Mouse (Mus musculus): ENCODE results near the gene Alpl. TPM values are rescaled to one million over a fixed set of nuclear protein-coding genes. Genes with fewer than 3 reads are reported as not detected.
A peak's percentile ranks its signal among the peaks of the same experiment; 100 is the strongest.

The Alpl gene
- total RNA-seq, 2 experiments from 2014 or later, result 4.4 to 55.1 TPM

DNA sequence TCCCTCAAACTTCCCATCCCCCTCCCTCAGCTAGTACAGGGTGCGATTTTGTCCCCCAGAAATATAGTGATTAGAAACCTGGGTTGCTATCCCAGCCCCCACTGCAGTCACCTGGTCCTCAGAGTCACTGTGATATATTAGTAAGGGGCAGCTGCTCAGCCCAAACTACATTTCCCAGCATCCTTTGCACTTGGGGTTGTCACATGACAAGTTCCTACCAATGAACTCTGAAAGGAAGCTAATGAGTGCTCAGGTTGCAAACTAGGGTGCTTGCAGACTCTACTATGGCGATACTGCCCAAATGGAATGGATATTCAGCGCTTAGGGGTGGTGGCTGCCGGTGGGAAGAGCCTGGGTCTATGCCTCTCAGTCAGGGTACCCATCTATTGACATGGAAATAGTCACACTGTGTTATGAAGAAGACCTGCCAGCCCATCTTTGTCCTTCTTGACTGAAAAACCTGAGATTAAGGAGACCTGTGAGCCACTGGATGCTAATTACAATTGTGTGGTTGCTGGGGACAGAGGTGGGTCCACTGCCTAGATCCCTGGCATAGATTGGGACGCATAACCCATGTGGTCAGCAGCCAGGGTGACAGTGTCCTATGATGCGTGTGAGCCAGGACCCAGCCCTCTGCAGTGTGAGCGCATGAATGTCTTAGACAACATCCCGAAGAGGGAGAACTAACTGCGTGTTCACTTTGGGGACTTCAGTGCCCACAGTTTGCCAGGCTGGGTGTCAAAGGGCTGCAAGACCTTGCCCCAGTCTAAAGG lies 56.8 kb downstream of the Alpl start:
- peak in 1 of 2 experiments; percentile 54 for DNase-seq

DNA sequence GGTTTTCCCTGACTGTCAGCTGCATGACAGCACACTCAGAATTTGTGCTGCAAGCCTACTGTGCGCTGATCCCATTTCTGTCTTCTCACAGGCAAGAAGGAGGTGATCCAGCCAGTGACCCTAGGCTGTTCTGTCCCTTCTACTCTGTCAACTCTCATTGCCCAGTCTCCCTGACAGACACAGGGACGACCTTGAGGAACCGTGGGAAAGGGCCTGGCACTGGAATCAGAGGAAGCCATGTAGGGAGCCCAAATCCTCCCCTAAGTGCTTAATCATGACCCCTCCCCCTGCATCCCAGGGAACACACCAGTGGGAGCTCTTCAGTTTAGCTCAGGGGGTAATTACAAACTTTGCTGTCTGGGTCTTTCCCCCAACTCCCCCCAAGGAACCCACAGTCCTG lies 58.4 kb downstream of the Alpl start:
- peak in 1 of 2 experiments; percentile 59 for DNase-seq

- no peak for DNase-seq
Measured at GRCm38 (mm10) chr4:137736220-137736701, 59.9 kb downstream of the Alpl start.

DNA sequence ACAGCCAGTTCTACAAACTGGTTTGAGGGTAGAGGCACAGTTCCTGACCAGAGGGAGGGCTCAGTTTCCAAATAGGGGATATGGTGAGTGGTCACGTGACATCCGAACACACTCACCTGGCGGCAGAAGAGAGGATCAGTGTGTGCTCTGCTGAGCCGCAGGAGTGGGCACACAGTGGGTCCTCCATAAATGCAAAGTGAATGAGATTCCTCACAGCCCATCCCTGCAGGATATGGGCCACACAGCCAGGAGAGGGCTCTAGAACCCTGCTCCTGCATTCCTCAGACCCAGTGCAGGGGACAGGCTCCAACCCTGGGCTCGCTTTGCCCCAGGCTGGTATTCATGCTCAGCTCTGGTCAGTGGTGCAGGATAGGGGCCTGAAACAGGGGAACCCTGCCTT lies 62.7 kb downstream of the Alpl start:
- DNase-seq, result no peak

- DNase-seq, result no peak
Measured at GRCm38 (mm10) chr4:137732962-137733361, 63.2 kb downstream of the Alpl start.

DNA sequence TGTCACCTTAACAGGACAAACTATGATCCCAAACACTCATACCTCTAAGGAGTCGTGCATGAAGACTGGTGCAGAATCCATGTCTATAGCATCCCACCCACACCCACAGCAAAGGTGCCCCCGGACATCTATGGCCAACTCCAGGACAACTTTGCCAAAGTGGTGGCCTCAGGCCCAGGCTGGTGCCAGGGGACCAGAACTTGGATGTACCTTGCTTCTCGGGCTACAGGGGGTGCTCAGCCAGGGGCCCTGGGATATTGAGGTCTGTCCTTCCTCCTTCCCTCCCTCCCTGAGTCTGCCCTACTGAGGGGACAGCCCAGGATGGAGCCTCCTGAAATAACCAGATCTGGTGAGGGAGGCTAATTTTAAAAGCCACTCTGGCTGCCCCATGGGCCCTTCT lies 63.8 kb downstream of the Alpl start:
- no peak for DNase-seq

GRCm38 (mm10) chr4:137731891-137732290 lies 64.3 kb downstream of the Alpl start:
- DNase-seq, result no peak

GRCm38 (mm10) chr4:137730757-137731156 lies 65.4 kb downstream of the Alpl start:
- DNase-seq, result peak; percentile 63 to 68

DNA sequence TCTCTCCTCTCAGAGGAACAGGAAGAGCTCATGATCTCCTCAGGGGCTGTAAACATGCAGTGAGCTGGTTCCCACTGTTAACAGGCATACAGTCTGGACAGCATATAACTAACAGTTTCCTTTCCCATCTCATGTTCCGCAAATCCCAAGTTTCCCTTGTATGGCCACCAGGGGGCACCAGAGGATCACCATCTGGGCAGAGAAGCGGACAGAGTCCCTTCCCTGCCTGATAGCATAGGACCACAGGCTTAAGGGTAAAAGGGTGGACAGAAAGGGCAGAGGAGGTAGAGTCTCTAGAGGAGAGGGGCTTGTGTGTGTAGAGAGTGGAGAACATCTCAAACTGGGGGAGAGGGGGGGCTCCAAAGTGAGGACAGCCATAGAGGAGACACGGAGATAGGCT lies 66.0 kb downstream of the Alpl start:
- DNase-seq, result peak; percentile 93

- DNase-seq, result no peak
Measured at GRCm38 (mm10) chr4:137729155-137729855, 66.9 kb downstream of the Alpl start.

DNA sequence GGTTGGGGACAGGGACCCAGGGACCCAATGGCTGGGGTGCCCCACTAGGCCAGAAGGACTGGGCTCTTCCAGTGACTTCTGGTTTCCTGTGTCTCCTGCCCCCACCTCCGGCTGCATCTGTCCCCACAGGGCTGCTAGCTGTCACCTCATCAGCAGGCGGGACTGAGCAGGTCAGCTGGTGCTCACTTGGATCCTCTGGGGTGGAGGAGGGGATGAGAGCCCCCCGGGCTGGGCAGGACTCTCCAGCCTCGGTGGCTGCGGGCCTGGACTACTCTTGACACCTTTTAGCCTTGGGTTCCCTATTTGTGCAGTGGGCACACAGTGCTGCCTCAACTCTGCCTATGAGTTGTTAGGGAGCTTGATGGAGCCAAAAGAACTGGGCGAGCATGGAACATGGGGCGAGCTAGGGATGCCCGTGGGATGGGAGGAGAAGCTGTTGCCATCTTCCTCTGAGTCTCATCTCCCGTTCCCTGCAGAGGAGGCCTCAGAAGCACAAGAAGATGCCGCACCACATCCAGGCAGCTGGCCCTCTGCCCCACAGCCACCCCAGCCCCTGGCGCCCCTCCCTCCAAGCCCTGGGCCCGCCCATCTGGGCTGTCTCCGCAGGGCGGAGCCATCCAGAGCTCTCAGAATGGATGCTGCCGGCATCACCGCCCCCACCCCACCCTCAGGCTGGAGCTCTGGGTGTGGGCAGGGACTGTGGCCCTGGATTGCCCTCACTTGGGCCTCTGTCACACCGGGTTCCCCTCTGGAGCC lies 67.6 kb downstream of the Alpl start:
- no peak for DNase-seq

DNA sequence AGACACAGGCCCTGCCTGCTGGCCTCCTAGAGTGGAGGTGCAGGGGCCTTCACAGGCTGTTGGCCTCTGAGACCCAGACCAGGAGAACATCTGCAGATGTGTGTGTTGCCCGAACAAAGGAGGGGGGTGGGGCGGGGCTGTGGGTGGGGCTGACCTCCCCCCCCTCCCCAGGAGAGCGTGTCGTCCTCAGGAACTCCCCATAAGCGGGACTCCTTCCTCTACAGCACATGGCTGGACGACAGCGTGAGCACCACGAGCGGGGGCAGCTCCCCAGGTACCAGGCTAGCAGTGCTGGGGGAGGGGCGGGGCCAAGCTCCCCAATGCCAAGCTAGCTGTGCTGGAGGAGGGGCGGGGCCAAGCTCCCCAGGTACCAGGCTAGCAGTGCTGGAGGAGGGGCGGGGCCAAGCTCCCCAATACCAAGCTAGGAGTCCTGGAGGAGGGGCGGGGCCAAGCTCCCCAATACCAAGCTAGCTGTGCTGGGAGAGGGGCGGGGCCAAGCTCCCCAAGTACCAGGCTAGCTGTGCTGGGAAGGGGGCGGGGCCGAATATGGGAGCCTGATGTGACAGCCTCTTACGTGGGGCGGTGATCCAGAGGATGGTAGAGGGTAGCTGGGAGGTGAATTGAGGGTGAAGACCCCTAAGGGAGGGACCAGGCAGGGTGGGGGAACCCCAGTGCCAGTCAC lies 68.5 kb downstream of the Alpl start:
- DNase-seq, result peak in 1 of 2 experiments; percentile 67

- DNase-seq, result no peak
Measured at GRCm38 (mm10) chr4:137726739-137727505, 69.3 kb downstream of the Alpl start.

- DNase-seq, result no peak
Measured at GRCm38 (mm10) chr4:137725541-137726145, 70.5 kb downstream of the Alpl start.

DNA sequence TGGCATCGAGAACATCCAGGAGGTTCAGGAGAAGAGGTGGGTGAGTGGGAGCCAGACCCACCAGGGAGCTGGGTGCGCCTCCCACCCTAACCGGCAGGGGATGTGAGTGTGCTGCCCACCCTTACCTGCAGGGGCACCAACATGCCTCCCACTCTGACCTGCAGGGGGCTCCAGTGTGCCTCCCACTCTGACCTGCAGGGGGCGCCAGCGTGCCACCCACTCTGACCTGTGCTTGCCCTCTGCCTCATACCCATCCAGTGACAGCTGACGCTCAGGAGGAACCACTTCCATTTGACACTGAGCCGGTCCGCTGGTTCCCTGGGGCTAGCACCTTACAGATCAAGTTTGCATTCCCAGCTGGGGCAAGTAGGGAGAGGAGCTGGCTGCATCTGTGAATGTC lies 71.4 kb downstream of the Alpl start:
- DNase-seq, result peak; percentile 63 to 69

GRCm38 (mm10) chr4:137724212-137724611 lies 72.0 kb downstream of the Alpl start:
- peak in 1 of 2 experiments; percentile 66 for DNase-seq

GRCm38 (mm10) chr4:137723527-137723926 lies 72.7 kb downstream of the Alpl start:
- no peak for DNase-seq

DNA sequence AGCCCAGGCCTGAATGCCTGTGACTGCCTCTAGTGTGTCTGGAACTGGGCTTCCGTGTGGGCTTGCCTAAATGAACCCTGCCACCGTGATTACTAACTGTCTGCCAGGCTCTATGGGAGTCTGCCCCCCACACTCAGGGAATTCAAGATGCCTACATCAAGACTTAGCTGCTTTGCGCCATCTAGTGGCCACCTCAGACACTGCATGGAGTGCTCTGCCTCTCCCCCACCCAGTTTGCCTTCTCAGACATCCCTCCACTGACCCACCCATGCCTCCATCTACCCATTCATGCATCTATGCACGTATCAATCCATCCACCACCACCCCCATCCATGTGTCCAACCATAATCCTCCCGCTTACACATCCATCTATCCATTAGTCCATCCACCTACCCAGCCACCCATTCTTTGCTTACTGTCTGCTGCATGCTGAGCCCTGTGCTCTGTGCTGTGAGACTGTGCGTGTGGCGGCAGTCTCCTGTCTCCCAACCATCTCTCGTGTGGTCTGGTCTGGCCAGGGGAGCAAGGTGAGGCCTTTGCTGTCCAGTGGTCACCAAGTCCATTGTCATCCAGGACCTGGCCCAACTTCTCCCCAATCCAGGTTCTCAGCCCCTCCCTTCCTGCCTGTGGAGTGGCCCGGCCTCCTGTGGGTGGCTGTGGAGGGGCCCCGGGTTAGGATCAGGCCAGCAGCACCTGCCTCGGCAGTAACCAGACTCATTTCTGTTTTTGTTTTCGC lies 73.3 kb downstream of the Alpl start:
- DNase-seq, result peak; percentile 77 to 81

DNA sequence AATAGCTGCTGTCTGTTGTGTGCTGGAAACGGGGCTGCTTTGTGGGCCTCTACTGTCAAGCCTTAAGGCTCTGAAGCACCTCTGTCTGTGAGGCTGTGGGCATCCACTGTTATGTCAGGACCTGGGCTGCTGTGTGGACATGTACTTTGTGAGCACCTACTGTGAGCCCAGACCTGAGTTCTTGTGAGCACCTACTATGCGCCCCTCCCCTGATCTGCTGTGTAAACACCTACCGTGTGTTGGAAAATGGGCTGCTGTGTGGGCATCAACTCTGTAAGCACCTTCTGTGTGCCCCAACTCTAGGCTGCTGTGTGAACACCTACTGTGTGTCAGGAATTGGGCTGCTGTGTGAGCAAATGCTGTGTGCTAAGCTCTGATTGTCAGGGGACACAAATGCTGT lies 74.0 kb downstream of the Alpl start:
- no peak for DNase-seq

- DNase-seq, result no peak
Measured at GRCm38 (mm10) chr4:137721563-137721962, 74.6 kb downstream of the Alpl start.
